ENCODE assay signal across 11 mouse cellular contexts in the genomic region with DNA sequence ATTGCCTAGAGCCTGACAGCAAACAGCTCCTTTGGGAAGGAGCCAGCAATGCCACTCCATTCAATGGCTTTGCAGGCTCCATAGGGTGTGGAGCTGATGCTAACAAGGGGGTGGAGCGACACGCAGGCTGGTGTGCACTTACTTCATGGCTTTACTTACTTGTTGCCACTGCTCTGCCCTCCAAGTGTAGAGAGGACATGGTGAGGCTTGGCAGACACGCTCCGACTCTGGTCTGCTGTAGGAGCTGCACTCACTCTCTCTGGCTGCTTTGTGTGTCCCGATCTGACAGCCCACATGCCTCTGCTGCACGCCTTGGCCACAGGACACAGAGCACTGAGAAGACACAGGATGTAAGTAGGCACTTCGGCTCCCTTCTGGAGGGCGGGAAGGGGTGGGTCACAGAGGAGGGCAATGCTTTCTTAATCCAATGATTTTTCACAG. TPM values are rescaled to one million over a fixed set of nuclear protein-coding genes. Genes with fewer than 3 reads are reported as not detected.
DNase-seq lines count a peak whose midpoint lies in the region; ATAC-seq and TF ChIP-seq lines count a peak whose summit lies in the region.
"Had no signal": no experiment of that assay in that cellular context is flagged by ENCODE, and none has a peak within 500 bp of the region (broad histone marks: within the 10 kb centered on the region; RNA-seq: fewer than 3 reads in every experiment).

A gene (plus strand): TSS at position 168 of the 441 bp plus-strand sequence.

- DNase-seq in kidney, adult 2 months, result peak; percentile 51
- no peak for DNase-seq in kidney, adult 9 months
- peak; percentile 10 for DNase-seq in forebrain, postnatal 0 days
- DNase-seq in lung, adult 2 months, result peak; percentile 12
- DNase-seq in cerebellum, adult 18-20 months, result no peak
- DNase-seq in layer of hippocampus, adult 9-11 months, result no peak
- DNase-seq in left cerebral cortex, adult 18-20 months (ENCODE audit: low spot score in 2 of 2), result no peak

- H3K27ac ChIP-seq in kidney, adult 2 months (ENCODE audit: insufficient read depth, low read depth, low read length), result peak within 1 kb of the TSS; percentile 43
- H3K27ac ChIP-seq in forebrain, postnatal 0 days (ENCODE audit: low read depth, low read length), result no peak within 1 kb of the TSS
- no peak within 1 kb of the TSS for H3K27ac ChIP-seq in stomach, embryonic 14.5 days (ENCODE audit: low read length)

- 26% methylated on average over 8 of the region's 8 CpGs for WGBS in kidney, adult 2 months
- WGBS in forebrain, postnatal 0 days, result 7% methylated on average over 8 of the region's 8 CpGs
- WGBS in lung, adult 2 months, result 30% methylated on average over 8 of the region's 8 CpGs
- 18% methylated on average over 8 of the region's 8 CpGs for WGBS in stomach, embryonic 14.5 days

- no peaks in the 10 kb centered on the region for H3K9me3 ChIP-seq in forebrain, postnatal 0 days (ENCODE audit: low read length)
- H3K9me3 ChIP-seq in stomach, embryonic 14.5 days (ENCODE audit: control insufficient read depth, low read depth, low read length), result no peaks in the 10 kb centered on the region

- peaks cover 31% of the 10 kb centered on the region for H3K4me1 ChIP-seq in kidney, adult 2 months (ENCODE audit: control insufficient read depth, insufficient read depth, low read length)
- no peaks in the 10 kb centered on the region for H3K4me1 ChIP-seq in forebrain, postnatal 0 days (ENCODE audit: insufficient read depth)
- H3K4me1 ChIP-seq in lung, adult 2 months (ENCODE audit: control insufficient read depth, insufficient read depth, low read length), result peaks cover 3% of the 10 kb centered on the region
- H3K4me1 ChIP-seq in stomach, embryonic 14.5 days (ENCODE audit: control insufficient read depth, insufficient read depth, low read length), result 0 out of 2 replicates have a peak, but pooled peaks cover 4% of the 10 kb centered on the region

- no peak within 1 kb of the TSS for H3K9ac ChIP-seq in forebrain, postnatal 0 days
- H3K9ac ChIP-seq in stomach, embryonic 14.5 days (replicated peaks; ENCODE audit: low read depth, low read length), result no peak within 1 kb of the TSS

- no peaks in the 10 kb centered on the region for H3K27me3 ChIP-seq in kidney, adult 2 months (replicated peaks; ENCODE audit: control insufficient read depth, insufficient read depth, low read length)
- H3K27me3 ChIP-seq in forebrain, postnatal 0 days (ENCODE audit: insufficient read depth, low read length), result no peaks in the 10 kb centered on the region
- no peaks in the 10 kb centered on the region for H3K27me3 ChIP-seq in stomach, embryonic 14.5 days (ENCODE audit: control insufficient read depth, insufficient read depth, low read length)

- H3K36me3 ChIP-seq in kidney, adult 2 months (ENCODE audit: control insufficient read depth, insufficient read depth, low read length), result no peaks in the 10 kb centered on the region; the same call in 1 of the 2 replicates
- no peaks in the 10 kb centered on the region for H3K36me3 ChIP-seq in forebrain, postnatal 0 days (ENCODE audit: insufficient read depth)
- H3K36me3 ChIP-seq in stomach, embryonic 14.5 days (ENCODE audit: control insufficient read depth, insufficient read depth, low read length), result no peaks in the 10 kb centered on the region; the same call in 1 of the 2 replicates
- H3K36me3 ChIP-seq: G1E had no signal

- TF ChIP-seq POLR2A in kidney, adult 2 months (IDR thresholded peaks at IDR 0.05; ENCODE audit: low read depth, low read length), result peak; percentile 33
- TF ChIP-seq POLR2A in lung, adult 2 months (IDR thresholded peaks at IDR 0.05; ENCODE audit: borderline replicate concordance, extremely low read depth, low read depth, low read length), result peak; percentile 34; the same call in 1 of the 2 replicates

- H3K4me2 ChIP-seq in forebrain, postnatal 0 days (ENCODE audit: low read depth), result peak within 1 kb of the TSS; percentile 23; the same call in 1 of the 2 replicates
- no peak within 1 kb of the TSS; the same call in 1 of the 2 replicates for H3K4me2 ChIP-seq in stomach, embryonic 14.5 days (replicated peaks; ENCODE audit: low read depth, low read length)

- peak within 1 kb of the TSS; percentile 20 for H3K4me3 ChIP-seq in kidney, adult 2 months (ENCODE audit: insufficient read depth, low read depth, low read length)
- H3K4me3 ChIP-seq in forebrain, postnatal 0 days (ENCODE audit: low read depth, low read length), result no peak within 1 kb of the TSS
- H3K4me3 ChIP-seq in lung, adult 2 months (replicated peaks; ENCODE audit: extremely low read depth, low read depth, low read length), result peak within 1 kb of the TSS; percentile 3
- H3K4me3 ChIP-seq in stomach, embryonic 14.5 days (ENCODE audit: low read depth, low read length), result no peak within 1 kb of the TSS

- no peak for TF ChIP-seq CTCF in kidney, adult 2 months (conservative IDR thresholded peaks at IDR 0.05; ENCODE audit: insufficient read depth, insufficient read length, low read depth, low read length)
- TF ChIP-seq CTCF in forebrain, postnatal 0 days (IDR thresholded peaks at IDR 0.05; ENCODE audit: low read depth), result no peak
- TF ChIP-seq CTCF in lung, adult 2 months (IDR thresholded peaks at IDR 0.05; ENCODE audit: insufficient read depth, low read length), result no peak

- no peak for ATAC-seq in forebrain, postnatal 0 days
- peak; percentile 49; the same call in 1 of the 2 replicates for ATAC-seq in stomach, embryonic 14.5 days (ENCODE audit: insufficient number of reproducible peaks, insufficient read depth, low FRiP score, low read depth)

RNA-seq across cellular contexts. Expression of the gene that starts here (rescaled TPM):
- 2.1 and 2.6 TPM in 2 replicates for polyA plus RNA-seq in kidney, adult 2 months (2012; rRNA removed)
- 0.08 and 0.57 TPM in 2 replicates for total RNA-seq in forebrain, postnatal 0 days (2014; rRNA removed)
- 0.35 and 0.38 TPM in 2 replicates for polyA plus RNA-seq in forebrain, postnatal 0 days (2015; fragmentation: Nextera tagmentation; extraction: Ambion mirVana)
- 0.08 and 0.15 TPM in 2 replicates for polyA plus RNA-seq in lung, adult 2 months (2012; rRNA removed)
- 0.56 and 1.5 TPM in 2 replicates for polyA plus RNA-seq in stomach, embryonic 14.5 days (2014; fragmentation: Nextera tagmentation; extraction: Ambion mirVana)
- not detected for total RNA-seq in left cerebral cortex, adult 18-20 months (2021)
- total RNA-seq: neutrophil, adult 5-6 weeks had no signal
- polyA plus RNA-seq: G1E; large intestine, adult 2 months had no signal

Comparison
In these comparisons a context has a peak if more than half of its experiments do, and no peak if none do; other contexts are left out.
1. Peak in DNase-seq and H3K4me2 ChIP-seq in forebrain, postnatal 0 days; RNA of the gene not detected or under 1 TPM.
2. Peak in DNase-seq and H3K4me3 ChIP-seq in lung, adult 2 months; RNA of the gene not detected or under 1 TPM.